Mouse (Mus musculus): Measurements from ENCODE around the gene Adcy7.

Adcy7 gene

GRCm38 (mm10) chr8:88274090-88274489, 1.9 kb downstream of the Adcy7 start:
- DNase-seq (ENCODE audit: low spot score) = no peak

GRCm38 (mm10) chr8:88279220-88279619, 7.0 kb downstream of the Adcy7 start:
- DNase-seq (ENCODE audit: low spot score) = no peak

GRCm38 (mm10) chr8:88279670-88280069, 7.5 kb downstream of the Adcy7 start:
- no peak for DNase-seq (ENCODE audit: low spot score)

- DNase-seq (ENCODE audit: low spot score) = no peak
These were observed 8.7 kb downstream of the Adcy7 start for GRCm38 (mm10) chr8:88280904-88281303.

DNA sequence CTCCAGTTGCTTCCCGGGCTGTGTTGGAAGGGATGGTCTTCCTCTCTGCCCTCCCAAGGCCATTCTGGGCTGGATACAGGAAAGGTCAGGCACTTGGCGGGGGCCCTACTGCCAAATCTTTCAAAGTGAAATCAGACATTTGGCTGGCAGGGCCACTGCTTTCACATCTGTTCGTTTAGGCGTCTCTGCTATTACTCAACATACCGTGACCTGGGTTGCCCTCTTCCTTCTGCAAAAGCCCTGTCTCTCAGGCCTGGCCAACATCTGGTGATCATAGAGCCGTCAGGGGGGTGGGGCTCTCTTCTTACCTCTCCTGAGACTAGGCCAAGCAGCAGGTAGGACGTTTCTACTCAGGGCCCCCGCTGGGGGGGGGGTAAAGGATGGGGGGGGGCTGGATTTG, 10.5 kb downstream of the Adcy7 start:
- no peak for DNase-seq (ENCODE audit: low spot score)

DNA sequence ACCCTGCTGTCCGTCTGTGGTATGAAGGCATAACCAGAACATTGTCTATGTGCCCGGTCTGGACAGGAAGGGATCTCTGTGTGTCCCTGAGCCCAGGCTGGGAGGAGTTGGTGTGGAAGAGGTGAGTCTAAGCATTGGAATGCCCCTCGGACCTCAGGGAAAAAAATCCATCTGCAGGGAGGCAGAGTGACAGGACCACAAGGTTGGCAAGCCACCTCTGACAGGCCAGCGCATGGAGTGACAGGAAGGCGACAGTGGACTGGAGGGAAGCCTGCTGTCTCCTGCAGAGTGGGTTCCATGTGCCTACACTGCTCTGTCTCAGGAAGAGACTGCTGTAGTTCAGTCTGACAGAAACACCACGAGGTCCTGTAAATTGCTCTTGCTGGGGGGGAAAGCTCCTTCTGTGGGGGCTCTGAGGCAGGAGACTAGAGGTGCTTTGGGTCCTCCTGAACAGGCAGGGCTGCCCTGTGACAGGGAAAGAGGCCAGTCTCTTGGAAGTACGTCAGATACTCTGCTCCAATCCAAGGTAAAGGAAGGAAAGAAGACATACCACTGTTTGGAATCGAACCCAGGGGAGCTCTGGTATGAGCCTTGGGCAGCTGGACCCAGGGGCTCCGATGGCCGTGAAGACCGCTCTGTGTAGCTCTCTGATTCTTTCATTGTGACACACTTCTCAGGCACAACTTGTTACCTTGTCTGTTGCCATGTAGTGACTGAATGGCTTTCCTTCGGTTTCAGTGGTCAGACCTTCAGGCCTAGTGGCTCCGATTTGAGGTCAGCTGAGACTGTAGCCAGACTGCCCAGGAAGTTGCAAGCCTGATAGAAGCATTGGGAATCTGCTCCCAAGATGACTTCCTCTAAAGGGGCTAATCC, 11.3 kb downstream of the Adcy7 start:
- DNase-seq (ENCODE audit: low spot score) = no peak

- no peak for DNase-seq (ENCODE audit: low spot score)
These were observed 12.5 kb downstream of the Adcy7 start for GRCm38 (mm10) chr8:88284738-88285137.

DNA sequence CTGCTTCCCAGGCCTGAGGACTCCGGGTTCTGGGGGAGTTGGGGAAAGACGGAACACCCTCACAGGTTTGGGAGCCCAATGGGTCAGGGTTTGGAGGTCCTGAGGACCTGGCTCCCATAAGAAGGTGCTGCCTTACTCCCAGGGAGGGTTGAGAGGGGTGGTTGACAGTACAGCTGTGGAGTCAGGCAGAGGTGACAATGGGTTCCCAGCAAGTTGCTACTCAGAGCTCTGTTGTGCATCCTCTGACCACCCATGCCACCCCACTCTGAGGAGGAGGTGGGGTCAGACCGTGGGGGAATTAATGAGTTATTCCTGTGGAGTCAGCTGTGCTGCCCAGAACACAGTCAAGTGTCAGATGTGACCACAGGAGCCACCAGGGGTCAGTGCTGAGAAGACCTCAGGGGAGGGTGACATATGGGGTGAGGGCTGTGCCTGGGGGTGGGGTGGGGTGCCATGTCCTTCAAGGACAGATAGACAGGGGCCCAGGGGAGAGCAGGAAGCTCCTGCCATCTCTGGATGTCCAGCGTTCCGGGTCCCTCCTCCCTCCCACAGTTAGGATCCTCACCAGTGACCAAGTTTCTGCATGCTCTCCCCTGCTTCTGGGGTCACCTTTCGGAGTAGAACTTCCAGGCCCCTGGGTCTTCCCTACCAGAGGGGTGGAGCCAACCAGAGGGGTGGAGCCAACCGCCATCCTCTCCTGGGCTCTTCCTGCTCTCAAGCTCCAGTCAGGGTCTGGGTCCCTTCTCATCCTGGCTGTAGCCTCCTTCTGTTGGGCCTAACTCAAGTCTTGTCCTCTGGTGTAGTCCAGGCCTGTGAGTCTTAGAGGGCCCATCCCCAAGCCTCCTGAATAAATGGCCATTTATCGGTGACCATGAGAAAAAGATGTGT, 13.5 kb downstream of the Adcy7 start:
- DNase-seq (ENCODE audit: low spot score) = no peak

DNA sequence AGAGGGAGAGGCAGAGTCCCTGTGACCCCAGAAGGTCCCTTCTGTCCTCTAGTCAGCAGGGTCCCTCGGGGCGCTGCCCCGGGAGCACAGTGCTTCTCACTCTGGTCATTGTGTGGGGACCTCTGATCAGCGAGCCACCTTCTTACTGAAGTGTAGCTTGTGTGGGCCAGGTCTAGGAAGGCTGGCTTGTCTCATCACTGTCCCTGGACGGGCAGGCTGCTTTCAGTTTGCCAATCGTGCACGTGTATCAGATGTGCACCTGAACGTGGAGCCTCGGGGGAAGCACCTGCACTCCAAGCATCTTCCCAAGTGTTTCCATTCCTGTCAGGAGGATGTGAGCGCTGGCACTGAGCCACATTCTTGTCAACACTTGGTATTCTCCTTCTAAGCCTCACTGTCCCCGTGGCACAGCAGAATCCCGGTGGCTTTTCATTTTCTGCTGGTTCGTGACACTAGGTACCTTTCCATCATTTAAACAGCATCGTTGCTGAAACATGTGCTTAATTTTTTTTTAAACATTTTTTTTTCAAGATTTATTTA, 14.3 kb downstream of the Adcy7 start:
- DNase-seq (ENCODE audit: low spot score) = no peak

DNA sequence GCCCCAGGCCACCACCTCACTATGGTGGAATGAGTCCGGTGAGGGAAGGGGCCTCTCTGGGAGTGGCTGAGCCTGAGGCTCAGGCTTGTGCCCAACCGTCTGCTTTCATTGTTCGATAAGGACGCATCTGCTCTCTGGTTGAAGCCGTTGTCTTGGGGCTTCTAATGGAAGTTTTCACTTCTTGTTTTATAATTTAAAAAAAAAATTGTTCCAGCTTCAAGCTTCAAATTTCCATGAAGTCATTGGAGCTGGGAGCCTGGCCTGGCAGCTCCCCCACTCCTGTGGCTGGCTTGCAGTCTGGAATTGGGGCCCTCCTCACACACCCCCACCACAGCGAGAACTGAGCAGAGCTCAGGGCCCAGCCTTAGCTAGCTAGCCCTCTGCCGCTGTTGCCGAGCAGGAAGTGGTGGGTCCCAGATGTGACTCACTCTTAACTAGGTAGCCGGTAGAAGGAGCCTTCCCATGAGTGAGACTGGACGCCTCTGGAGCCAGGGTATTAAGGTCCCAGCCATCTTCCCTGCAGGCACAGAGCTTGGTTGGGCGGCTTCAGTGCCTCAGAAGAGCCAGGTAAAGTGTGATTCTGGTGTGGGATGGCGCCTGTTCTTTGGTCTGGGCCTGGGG, 16.5 kb downstream of the Adcy7 start:
- DNase-seq (ENCODE audit: low spot score) = no peak

GRCm38 (mm10) chr8:88289901-88290300, 17.7 kb downstream of the Adcy7 start:
- no peak for DNase-seq (ENCODE audit: low spot score)

GRCm38 (mm10) chr8:88290326-88291304, 18.4 kb downstream of the Adcy7 start:
- DNase-seq (ENCODE audit: low spot score) = no peak

- DNase-seq (ENCODE audit: low spot score) = no peak
These were observed 19.1 kb downstream of the Adcy7 start for GRCm38 (mm10) chr8:88291305-88291690.

DNA sequence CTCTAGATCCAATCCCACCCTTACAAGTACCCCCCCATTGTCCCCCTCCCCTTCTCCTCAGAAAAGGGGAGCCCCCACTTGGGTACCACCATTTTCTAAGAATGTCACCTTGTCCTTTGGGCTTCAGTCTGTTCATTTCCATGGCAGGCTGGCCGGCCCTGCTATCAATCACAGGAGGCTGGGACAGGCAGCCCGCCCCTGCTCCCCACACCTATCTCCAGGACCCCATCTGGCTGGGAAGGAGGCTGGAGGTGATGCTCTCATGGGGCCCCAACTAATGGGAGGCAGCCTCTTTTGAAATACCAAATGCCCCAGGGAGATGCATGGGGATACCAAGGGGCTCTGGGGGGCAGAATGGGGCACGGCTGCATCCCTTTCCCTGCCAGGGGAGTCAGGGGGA, 20.7 kb downstream of the Adcy7 start:
- DNase-seq (ENCODE audit: low spot score) = no peak

DNA sequence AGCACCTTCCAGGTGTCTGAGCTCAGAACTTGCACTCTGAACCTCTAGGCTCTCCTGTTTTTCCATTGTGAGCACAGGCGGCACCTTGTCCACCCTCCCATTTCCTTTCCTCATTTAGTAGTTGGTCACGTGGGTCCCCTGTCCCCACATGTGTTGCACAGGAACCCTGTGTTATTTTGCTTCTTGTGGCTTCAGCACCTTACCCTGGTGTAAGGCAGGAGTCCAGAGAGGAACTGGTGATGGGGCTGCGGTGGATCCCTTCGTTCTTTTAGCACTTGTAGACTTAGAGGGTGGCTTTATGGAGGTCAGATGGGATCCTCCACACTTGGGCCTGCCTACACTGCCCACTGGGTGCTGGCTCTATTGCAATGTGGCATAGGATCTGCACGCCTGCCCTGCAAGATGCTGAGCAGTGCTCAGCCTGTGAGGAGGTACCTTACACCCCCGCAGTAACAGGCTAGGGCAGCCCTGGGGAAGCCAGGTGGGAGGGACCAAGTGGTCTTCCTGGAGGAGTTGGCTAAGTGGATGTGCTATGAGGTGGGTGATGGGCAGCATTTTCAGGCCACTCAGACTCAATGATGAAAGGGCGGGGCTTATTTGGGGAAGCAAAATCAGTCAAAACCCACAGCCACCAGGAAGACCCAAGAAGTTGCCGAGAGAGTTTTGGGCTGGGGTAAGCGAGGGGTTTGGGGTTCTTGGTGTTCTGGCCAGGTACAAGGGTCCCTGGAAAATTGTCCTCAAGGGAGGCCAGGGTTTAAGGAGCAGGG, 21.6 kb downstream of the Adcy7 start:
- no peak for DNase-seq (ENCODE audit: low spot score)

DNA sequence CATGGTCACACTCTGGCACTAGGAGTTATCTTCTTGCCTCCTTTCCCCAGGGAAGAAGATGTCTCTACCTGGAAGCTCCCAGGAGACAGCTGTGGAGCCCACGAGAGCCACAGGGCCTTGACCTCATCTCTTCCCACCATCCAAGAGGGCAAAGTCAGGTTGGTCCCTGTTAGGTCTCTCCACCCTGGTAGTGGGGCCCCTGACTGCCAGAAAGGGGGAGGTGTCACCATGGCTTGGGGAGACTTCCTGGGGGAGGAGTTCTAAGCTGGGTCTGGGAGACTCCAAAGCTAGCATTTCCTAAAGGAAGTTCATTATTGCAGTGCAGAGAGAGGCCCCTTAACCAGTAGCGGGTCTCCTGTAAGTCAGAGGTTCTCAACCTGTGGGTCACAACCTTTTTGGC, 22.8 kb downstream of the Adcy7 start:
- DNase-seq (ENCODE audit: low spot score) = no peak

- DNase-seq (ENCODE audit: low spot score) = no peak
These were observed 26.0 kb downstream of the Adcy7 start for GRCm38 (mm10) chr8:88297976-88298732.

DNA sequence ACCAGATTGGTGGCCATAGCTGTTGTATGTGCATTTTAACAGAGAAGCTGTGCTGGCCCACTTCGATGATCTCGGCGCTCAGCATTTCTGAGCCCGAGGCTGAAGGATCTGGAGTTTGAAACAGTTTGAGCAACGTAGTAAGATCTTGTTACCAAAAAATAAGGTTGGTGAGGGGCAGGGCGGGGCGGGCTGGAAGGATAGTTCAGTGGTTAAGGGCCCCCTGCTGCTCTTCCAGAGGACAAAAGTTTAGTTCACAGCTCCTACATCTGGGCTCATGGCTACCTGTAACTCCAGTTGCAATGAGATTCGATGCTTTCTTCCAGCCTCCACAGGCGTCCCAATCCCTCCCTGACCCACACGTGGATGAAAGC, 26.5 kb downstream of the Adcy7 start:
- no peak for DNase-seq (ENCODE audit: low spot score)

DNA sequence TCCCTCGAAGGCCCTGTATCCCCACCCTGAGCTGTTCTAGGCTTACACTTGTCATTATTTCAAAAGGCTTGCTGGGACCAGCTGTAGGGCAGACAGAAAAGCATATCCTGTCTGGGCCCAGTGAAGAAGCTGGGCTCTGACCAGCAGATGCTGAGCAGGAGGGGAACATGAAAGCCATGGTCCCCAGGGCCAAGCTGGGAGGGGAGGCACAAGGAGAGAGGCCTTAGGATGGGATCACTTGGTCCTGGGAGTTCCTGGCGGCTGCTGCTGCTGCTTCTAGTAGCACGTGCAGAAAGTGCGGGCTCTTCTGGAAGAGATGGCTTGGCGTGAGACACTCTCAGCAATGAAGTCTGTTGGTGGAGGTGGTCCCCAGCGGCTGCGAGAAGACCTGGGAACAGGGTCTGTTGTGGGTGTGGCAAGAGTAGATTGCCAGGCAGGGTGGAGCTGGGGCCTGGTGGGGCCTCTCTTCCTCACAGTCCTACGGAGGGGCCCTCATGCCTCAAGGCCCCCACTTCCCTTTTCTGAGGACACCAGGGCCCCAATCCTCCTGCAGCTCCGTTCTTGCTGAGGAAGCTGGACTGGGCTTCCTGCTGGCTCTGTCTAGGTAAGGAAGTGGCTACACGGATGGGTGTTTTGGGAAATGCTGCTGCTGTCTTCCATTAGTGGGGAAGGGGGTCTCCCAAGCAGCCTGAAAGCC, 27.9 kb downstream of the Adcy7 start:
- no peak for DNase-seq (ENCODE audit: low spot score)

All from ovary, postnatal 10 days (tissue).